Mouse (Mus musculus): ENCODE results near the gene 4930512M02Rik.
"Not testable (repeated sequence)": the region's sequence is repeated elsewhere in the genome, so short reads cannot be mapped to it uniquely, and the experiment has no call there.

Gene 4930512M02Rik

DNA sequence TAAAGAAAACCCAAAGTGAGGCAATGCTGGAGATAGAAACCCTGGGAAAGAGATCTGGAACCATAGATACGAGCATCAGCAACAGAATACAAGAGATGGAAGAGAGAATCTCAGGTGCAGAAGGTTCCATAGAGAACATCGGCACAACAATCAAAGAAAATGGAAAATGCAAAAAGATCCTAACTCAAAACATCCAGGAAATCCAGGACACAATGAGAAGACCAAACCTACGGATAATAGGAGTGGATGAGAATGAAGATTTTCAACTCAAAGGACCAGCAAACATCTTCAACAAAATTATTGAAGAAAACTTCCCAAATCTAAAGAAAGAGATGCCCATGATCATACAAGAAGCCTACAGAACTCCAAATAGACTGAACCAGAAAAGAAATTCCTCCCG lies at the start of gene 4930512M02Rik:
Gene 4930512M02Rik (minus strand): TSS at position 101 of the 400 bp plus-strand sequence.
- DNase-seq: not testable (repeated sequence)

- no peak for DNase-seq
Observed at GRCm38 (mm10) chr11:11677165-11677564, 49.5 kb upstream of the 4930512M02Rik start.

- DNase-seq: no peak
Observed at GRCm38 (mm10) chr11:11676068-11676741, 48.6 kb upstream of the 4930512M02Rik start.

DNA sequence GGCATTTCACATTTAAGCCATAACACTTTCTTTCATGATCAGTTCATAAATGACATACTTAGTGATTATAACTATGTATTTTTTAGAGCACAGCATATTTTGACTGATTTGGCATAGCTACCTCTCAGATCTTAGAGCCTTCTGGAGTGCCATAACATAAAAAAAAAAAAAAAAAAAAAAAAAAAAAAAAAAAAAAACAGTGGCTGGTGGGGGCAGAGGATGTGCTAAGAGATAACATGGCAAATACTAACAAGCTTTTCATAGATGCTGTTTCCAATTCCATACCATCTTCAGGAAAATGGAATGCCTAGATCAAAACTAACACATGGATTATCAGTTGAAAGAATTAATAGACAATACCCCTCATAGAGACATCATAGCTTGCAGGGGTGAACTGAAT lies 47.4 kb upstream of the 4930512M02Rik start:
- no peak for DNase-seq

DNA sequence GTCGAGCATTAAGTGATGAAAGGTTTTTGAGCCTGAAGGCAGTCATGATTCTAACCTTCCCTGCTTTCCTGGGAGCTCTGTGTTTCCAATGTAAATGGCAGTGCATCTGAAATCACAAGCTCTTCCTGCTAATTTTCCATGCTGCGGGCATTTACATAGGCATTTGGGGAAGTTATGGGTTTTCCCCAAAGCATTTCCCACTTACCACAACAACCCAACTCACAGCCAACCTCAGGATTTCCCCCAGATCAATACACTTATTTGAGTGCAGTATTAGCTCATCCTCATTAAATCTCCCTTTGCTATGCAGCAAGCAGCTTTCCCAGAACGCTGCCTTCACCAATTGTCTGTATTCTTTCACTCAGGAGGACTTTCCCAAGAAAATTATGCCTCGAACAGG lies 45.3 kb upstream of the 4930512M02Rik start:
- no peak for DNase-seq

DNA sequence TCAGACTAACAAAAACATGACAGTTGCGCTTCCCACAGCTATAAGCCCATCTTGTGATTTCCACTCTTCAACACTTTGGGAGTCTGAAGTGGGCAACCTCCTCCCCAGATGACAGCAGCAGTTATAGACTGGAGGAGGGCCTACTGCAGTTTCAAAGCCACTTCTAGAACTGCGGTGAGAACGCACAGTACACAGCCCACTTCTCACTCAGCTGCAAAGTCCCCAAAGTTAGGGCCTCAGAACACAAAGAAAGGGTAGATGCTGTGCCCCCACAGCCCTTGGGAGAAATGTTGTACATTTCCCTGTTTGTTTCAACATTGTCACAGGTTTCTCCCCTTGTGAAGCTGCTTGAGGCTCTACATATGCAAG lies 40.3 kb upstream of the 4930512M02Rik start:
- DNase-seq: no peak

GRCm38 (mm10) chr11:11667254-11667921 lies 39.8 kb upstream of the 4930512M02Rik start:
- no peak for DNase-seq

DNA sequence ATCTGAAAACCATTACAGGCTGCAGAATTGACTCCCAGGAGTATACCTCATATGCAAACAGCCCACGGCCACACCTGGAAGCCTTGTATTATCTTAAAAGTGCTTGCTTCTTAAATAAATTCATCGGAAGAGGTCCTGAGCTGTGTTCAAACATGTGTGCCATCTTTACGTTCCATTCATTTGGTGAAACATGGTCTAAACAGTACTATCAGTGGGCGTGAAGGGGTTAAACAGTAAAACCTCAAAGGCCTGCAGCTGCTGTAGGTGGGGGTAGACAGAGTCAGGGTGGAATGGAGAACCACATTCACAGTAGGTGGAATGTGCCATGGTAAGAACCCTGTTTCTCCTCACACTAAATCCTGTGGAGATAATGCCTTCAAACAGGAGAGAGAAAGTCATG lies 33.0 kb upstream of the 4930512M02Rik start:
- no peak for DNase-seq

- no peak for DNase-seq
Observed at GRCm38 (mm10) chr11:11658834-11659233, 31.2 kb upstream of the 4930512M02Rik start.

DNA sequence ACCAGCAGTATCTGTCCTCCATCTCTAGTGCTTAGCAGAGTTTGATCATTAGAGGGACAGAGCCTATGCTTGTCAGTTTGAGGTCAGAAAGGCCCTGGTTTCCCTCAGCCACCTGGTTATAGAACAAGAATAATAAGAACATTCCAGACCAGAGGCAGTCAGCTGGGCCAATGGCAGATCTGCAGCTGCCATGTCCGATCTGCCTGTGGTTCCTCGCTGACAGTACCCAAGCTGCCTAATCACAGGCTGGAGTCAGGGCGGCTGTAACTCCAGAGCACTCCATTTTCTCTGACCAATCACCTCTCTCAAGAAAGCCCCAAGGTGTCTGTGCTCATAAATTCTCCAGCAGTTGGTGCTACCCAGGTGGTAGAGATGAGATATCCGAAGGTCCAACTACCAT lies 30.0 kb upstream of the 4930512M02Rik start:
- DNase-seq: no peak

DNA sequence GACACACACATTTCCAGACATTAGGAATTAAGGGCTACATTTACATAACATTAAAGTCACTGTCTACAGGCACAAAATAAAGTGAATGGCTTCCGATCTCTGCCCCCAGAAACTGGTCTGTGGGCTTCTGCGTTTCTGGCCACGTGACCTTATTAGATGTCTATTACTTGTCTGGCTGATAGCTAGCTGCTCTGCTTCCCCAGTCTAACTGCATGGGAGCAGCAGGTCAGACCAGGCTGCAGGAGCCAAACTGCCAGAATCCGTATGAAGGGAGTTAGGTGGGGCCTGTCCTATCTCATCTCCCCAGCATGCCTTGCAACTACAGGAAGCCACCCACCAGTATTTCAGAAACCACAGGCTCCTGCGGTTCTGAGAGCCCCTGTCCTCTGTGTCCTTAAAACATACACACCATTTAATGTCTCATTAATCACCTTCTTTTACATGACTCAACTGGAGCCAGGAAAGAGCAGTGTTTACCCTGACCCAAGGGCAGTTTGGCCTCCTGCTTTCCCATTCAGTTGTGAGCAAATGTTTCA lies 29.4 kb upstream of the 4930512M02Rik start:
- no peak for DNase-seq

DNA sequence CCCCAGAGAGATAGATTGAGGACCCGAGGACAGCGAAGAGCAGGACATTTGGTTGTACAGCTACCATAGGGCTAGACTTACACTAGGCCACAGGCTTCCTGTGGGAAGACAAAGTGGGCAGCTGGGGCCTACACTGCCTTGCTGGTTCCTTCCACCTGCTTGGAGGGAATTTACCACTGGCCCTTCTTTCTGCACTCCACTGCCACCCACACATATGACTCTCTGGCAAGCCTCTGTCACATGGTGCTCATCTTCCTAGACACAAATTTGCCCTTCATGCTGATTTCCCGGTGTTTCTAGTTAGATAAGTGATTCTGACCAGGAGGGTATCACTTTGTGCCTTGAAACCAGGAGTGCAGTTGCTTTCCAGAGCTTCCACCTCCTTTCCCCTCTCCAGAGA lies 28.8 kb upstream of the 4930512M02Rik start:
- DNase-seq: no peak

GRCm38 (mm10) chr11:11644303-11644702 lies 16.7 kb upstream of the 4930512M02Rik start:
- no peak for DNase-seq

GRCm38 (mm10) chr11:11624073-11624705 lies 3.4 kb downstream of the 4930512M02Rik start:
- no peak for DNase-seq

DNA sequence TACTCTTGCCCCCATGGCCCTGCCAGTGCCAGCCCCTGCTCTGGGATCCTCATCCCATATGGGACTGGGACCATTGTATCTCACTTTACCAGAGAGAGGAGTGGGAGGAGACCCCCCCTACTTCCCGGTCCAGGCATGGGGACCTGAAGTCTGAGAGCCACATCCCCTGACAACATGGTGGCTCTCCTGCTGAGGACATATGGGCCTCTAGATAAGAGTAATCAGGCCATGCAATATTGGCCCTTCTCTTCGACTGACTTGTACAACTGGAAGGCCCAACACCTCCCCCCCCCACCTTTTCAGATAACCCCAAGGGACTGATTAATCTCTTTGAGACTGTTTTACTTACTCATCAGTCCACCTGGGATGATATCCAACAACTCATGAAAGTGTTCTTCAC lies 18.4 kb downstream of the 4930512M02Rik start:
- no peak for DNase-seq

DNA sequence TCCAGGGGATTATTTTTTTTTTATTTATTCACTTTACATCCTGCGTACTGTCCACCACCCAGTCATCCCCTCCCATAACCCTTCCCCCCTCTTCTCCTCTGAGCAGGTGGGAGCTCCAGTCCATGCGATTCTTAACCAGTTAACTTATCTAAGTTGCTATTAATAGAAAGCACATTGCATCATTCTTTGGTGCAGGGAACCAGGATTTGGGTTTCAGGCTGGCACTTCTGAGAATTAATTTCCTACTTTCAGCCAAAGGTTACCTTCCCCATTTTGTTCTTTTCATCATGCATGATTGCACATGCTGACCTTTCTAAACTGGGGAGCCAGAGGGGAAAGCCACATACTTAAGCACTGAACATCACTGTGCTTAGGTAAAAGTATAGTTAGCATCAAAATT lies 40.3 kb downstream of the 4930512M02Rik start:
- DNase-seq: no peak

- DNase-seq: no peak
Observed at GRCm38 (mm10) chr11:11586423-11586822, 41.2 kb downstream of the 4930512M02Rik start.

GRCm38 (mm10) chr11:11573691-11574090 lies 53.9 kb downstream of the 4930512M02Rik start:
- no peak for DNase-seq

DNA sequence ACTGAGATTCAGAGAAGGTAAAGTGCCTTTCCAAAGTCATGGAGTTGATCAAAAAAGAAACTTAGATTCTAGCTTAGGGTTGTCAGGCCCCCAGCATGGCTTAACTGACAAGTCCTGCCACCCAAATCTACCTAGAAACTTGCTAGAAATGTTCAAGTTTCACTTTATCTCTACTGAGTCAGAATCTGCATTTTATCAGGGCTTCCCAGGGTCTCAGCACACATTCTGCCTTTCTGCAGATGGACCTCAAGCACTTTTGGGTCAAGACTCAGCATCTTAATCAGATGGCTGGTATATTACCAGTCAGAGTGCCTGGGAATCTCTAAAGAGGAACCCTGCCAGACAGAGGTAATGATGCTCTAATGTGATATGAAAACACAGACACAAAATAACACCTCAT lies 56.9 kb downstream of the 4930512M02Rik start:
- DNase-seq: no peak

- DNase-seq: no peak
Observed at GRCm38 (mm10) chr11:11569466-11570132, 58.0 kb downstream of the 4930512M02Rik start.

DNA sequence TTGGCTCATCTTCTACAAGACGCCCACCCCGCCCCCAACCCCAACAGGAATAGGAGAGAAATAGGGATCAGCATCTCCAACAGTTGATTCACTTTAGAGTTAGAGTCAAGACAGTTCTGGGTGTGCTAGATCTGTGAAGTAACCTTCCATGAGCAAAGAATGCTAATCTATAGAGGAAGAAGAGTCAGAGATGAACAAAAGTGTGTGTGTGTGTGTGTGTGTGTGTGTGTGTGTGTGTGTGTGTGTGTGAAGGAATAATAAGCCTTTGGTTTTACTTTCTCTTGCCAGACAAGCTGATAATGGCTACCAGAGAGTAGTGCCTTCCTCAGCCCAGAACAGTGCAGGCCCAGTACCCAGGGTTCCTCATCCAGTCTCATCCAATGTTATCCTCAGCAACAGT lies 59.6 kb downstream of the 4930512M02Rik start:
- no peak for DNase-seq

DNA sequence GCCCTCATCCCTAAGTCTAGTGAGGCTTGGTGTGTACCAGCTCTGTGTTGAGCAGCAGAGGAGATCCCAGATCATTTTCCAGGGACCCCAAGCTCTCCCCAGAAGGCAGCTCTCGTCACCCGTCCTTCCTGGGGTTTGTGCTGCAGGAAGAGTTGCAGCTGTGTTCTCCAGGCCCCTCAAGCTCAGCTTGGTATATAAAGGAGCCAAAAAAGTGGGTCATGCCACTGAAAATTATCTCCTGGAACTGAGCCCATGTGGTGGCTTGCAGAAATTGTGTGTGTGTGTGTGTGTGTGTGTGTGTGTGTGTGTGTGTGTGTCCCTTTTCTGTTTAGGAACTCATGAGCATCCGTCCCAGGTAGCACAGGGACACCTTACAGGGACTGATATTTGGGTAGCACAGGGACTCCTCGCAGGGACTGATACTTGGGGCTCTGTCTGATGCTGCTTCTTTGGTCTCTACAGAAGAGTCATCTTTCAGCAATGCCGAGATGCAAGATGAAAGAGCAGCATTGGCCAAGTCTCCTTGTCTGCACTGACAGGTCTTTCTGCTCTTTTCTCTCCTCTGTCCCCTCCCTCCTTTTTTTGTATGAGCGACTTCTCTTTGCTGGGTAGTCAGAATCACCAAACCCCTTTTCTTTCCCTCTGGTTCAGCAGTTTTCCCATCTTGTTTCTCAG lies 62.4 kb downstream of the 4930512M02Rik start:
- DNase-seq: no peak
